In genomic region chr7:43442684-43443083, GRCm38 (mm10) we compare ENCODE assay signal across 9 mouse cellular contexts. TPM values are rescaled to one million over a fixed set of nuclear protein-coding genes. Genes with fewer than 3 reads are reported as not detected.
DNase-seq lines count a peak whose midpoint lies in the region; ATAC-seq and TF ChIP-seq lines count a peak whose summit lies in the region.
"Had no signal": no experiment of that assay in that cellular context is flagged by ENCODE, and none has a peak within 500 bp of the region (broad histone marks: within the 10 kb centered on the region; RNA-seq: fewer than 3 reads in every experiment).

No protein-coding gene starts in this region.

- TF ChIP-seq CTCF in hindbrain, postnatal 0 days (IDR thresholded peaks at IDR 0.05; ENCODE audit: low read depth) = no peak

- peak overlapping the region; percentile 52 for H3K4me3 ChIP-seq in kidney, embryonic 15.5 days (replicated peaks)
- peak overlapping the region; percentile 69 for H3K4me3 ChIP-seq in embryonic facial prominence, embryonic 10.5 days
- H3K4me3 ChIP-seq in hindbrain, postnatal 0 days (ENCODE audit: low read length) = peak overlapping the region; percentile 49
- peak overlapping the region; percentile 45 for H3K4me3 ChIP-seq in midbrain, embryonic 16.5 days (ENCODE audit: low read depth, low read length)

- H3K4me2 ChIP-seq in kidney, embryonic 15.5 days = peak overlapping the region; percentile 81
- peak overlapping the region; percentile 89 for H3K4me2 ChIP-seq in hindbrain, postnatal 0 days (ENCODE audit: low read depth, low read length)
- peak overlapping the region; percentile 73 for H3K4me2 ChIP-seq in midbrain, embryonic 16.5 days (ENCODE audit: low read length)

- H3K4me1 ChIP-seq in kidney, embryonic 15.5 days = peaks cover 18% of the 10 kb centered on the region
- H3K4me1 ChIP-seq in embryonic facial prominence, embryonic 10.5 days = peaks cover 19% of the 10 kb centered on the region
- peaks cover 15% of the 10 kb centered on the region; the same call in 1 of the 2 replicates for H3K4me1 ChIP-seq in hindbrain, postnatal 0 days (ENCODE audit: insufficient read depth, low read length)
- H3K4me1 ChIP-seq in midbrain, embryonic 16.5 days (ENCODE audit: control insufficient read depth, insufficient read depth, low read length) = peaks cover 16% of the 10 kb centered on the region

- no peak for DNase-seq in kidney, adult 11 months
- peak; percentile 13 for DNase-seq in embryonic facial prominence, embryonic 10.5 days (ENCODE audit: low spot score)
- peak; percentile 1 for DNase-seq in hindbrain, postnatal 0 days (ENCODE audit: low spot score)
- no peak for DNase-seq in ovary, adult 18-20 months (ENCODE audit: low spot score)
- DNase-seq in cerebellum, postnatal 14 days = no peak
- DNase-seq in spleen, adult 12 weeks (ENCODE audit: low spot score) = no peak

- H3K27me3 ChIP-seq in kidney, embryonic 15.5 days = no peaks in the 10 kb centered on the region
- no peaks in the 10 kb centered on the region for H3K27me3 ChIP-seq in embryonic facial prominence, embryonic 10.5 days (replicated peaks; ENCODE audit: low read depth, poor library complexity, severe bottlenecking)
- H3K27me3 ChIP-seq in hindbrain, postnatal 0 days (ENCODE audit: insufficient read depth, low read length) = no peaks in the 10 kb centered on the region
- no peaks in the 10 kb centered on the region for H3K27me3 ChIP-seq in midbrain, embryonic 16.5 days (ENCODE audit: control insufficient read depth, insufficient read depth, low read depth, low read length)

- H3K36me3 ChIP-seq in kidney, embryonic 15.5 days = peaks cover 4% of the 10 kb centered on the region; the same call in 1 of the 2 replicates
- H3K36me3 ChIP-seq in embryonic facial prominence, embryonic 10.5 days (replicated peaks) = no peaks in the 10 kb centered on the region
- no peaks in the 10 kb centered on the region for H3K36me3 ChIP-seq in hindbrain, postnatal 0 days (ENCODE audit: insufficient read depth, low read length)
- no peaks in the 10 kb centered on the region for H3K36me3 ChIP-seq in midbrain, embryonic 16.5 days (ENCODE audit: control insufficient read depth, insufficient read depth, low read length)

- no peaks in the 10 kb centered on the region for H3K9me3 ChIP-seq in kidney, embryonic 15.5 days (replicated peaks)
- H3K9me3 ChIP-seq in embryonic facial prominence, embryonic 10.5 days = no peaks in the 10 kb centered on the region
- H3K9me3 ChIP-seq in hindbrain, postnatal 0 days (ENCODE audit: low read length) = no peaks in the 10 kb centered on the region
- H3K9me3 ChIP-seq in midbrain, embryonic 16.5 days (replicated peaks; ENCODE audit: control insufficient read depth, low read length, poor library complexity, severe bottlenecking) = no peaks in the 10 kb centered on the region

- H3K27ac ChIP-seq in kidney, embryonic 15.5 days = peak overlapping the region; percentile 98
- H3K27ac ChIP-seq in embryonic facial prominence, embryonic 10.5 days (replicated peaks) = peak overlapping the region; percentile 89
- H3K27ac ChIP-seq in hindbrain, postnatal 0 days = peak overlapping the region; percentile 92
- H3K27ac ChIP-seq in midbrain, embryonic 16.5 days (ENCODE audit: low read length) = peak overlapping the region; percentile 90

- H3K9ac ChIP-seq in kidney, embryonic 15.5 days = peak overlapping the region; percentile 55
- H3K9ac ChIP-seq in hindbrain, postnatal 0 days (replicated peaks; ENCODE audit: low read length) = peak overlapping the region; percentile 48
- H3K9ac ChIP-seq in midbrain, embryonic 16.5 days (ENCODE audit: low read depth, low read length) = peak overlapping the region; percentile 75

- 10% methylated on average over 9 of the region's 9 CpGs for WGBS in kidney, embryonic 15.5 days
- 9% methylated on average over 9 of the region's 9 CpGs for WGBS in embryonic facial prominence, embryonic 10.5 days
- WGBS in hindbrain, postnatal 0 days = 10% methylated on average over 9 of the region's 9 CpGs
- 13% methylated on average over 9 of the region's 9 CpGs for WGBS in midbrain, embryonic 16.5 days

- ATAC-seq in kidney, embryonic 15.5 days (replicated peaks; ENCODE audit: low FRiP score) = no peak
- ATAC-seq in hindbrain, postnatal 0 days = no peak
- no peak for ATAC-seq in midbrain, embryonic 16.5 days

RNA-seq across cellular contexts. Expression of gene Etfb, which starts 1.2 kb away (rescaled TPM):
- polyA plus RNA-seq in kidney, embryonic 15.5 days (2015; fragmentation: Nextera tagmentation; extraction: Ambion mirVana) = 348 and 355 TPM in 2 replicates
- 231 and 252 TPM in 2 replicates for polyA plus RNA-seq in embryonic facial prominence, embryonic 10.5 days (2016; fragmentation: Nextera tagmentation; extraction: Ambion mirVana)
- total RNA-seq in hindbrain, postnatal 0 days (2014; rRNA removed) = 42.1 and 42.9 TPM in 2 replicates
- polyA plus RNA-seq in hindbrain, postnatal 0 days (2015; fragmentation: Nextera tagmentation; extraction: Ambion mirVana) = 148 and 149 TPM in 2 replicates
- 96.3 and 105 TPM in 2 replicates for polyA plus RNA-seq in midbrain, embryonic 16.5 days (2015; fragmentation: Nextera tagmentation; extraction: Ambion mirVana)

RNA-seq across cellular contexts. Expression of gene Gm45233, which starts 1.2 kb away (rescaled TPM):
- 0.35 and 0.66 TPM in 2 replicates for polyA plus RNA-seq in kidney, embryonic 15.5 days (2015; fragmentation: Nextera tagmentation; extraction: Ambion mirVana)
- 0.24 and 0.67 TPM in 2 replicates for polyA plus RNA-seq in embryonic facial prominence, embryonic 10.5 days (2016; fragmentation: Nextera tagmentation; extraction: Ambion mirVana)
- total RNA-seq in hindbrain, postnatal 0 days (2014; rRNA removed) = 2.6 TPM in 1 of 2 replicates, not detected in the other
- 0.43 and 0.83 TPM in 2 replicates for polyA plus RNA-seq in hindbrain, postnatal 0 days (2015; fragmentation: Nextera tagmentation; extraction: Ambion mirVana)
- 0.36 and 1.2 TPM in 2 replicates for polyA plus RNA-seq in midbrain, embryonic 16.5 days (2015; fragmentation: Nextera tagmentation; extraction: Ambion mirVana)

RNA-seq across cellular contexts. Expression of gene Cldnd2, which starts 2.1 kb away (rescaled TPM):
- polyA plus RNA-seq in kidney, embryonic 15.5 days (2015; fragmentation: Nextera tagmentation; extraction: Ambion mirVana) = not detected in 2 replicates
- polyA plus RNA-seq in embryonic facial prominence, embryonic 10.5 days (2016; fragmentation: Nextera tagmentation; extraction: Ambion mirVana) = not detected in 2 replicates
- total RNA-seq in hindbrain, postnatal 0 days (2014; rRNA removed) = not detected in 2 replicates
- not detected in 2 replicates for polyA plus RNA-seq in hindbrain, postnatal 0 days (2015; fragmentation: Nextera tagmentation; extraction: Ambion mirVana)
- not detected in 2 replicates for polyA plus RNA-seq in midbrain, embryonic 16.5 days (2015; fragmentation: Nextera tagmentation; extraction: Ambion mirVana)
- polyA plus RNA-seq: brain, embryonic 14.5 days had no signal

RNA-seq across cellular contexts. Expression of gene Nkg7, which starts 5.8 kb away (rescaled TPM):
- 0.32 TPM in 1 of 2 replicates, not detected in the other for polyA plus RNA-seq in kidney, embryonic 15.5 days (2015; fragmentation: Nextera tagmentation; extraction: Ambion mirVana)
- polyA plus RNA-seq in embryonic facial prominence, embryonic 10.5 days (2016; fragmentation: Nextera tagmentation; extraction: Ambion mirVana) = not detected in 2 replicates
- not detected in 2 replicates for total RNA-seq in hindbrain, postnatal 0 days (2014; rRNA removed)
- polyA plus RNA-seq in hindbrain, postnatal 0 days (2015; fragmentation: Nextera tagmentation; extraction: Ambion mirVana) = 0.28 TPM in 1 of 2 replicates, not detected in the other
- not detected in 2 replicates for polyA plus RNA-seq in midbrain, embryonic 16.5 days (2015; fragmentation: Nextera tagmentation; extraction: Ambion mirVana)
- polyA plus RNA-seq: brain, embryonic 14.5 days had no signal

RNA-seq across cellular contexts. Expression of gene Lim2, which starts 15.2 kb away (rescaled TPM):
- polyA plus RNA-seq in kidney, embryonic 15.5 days (2015; fragmentation: Nextera tagmentation; extraction: Ambion mirVana) = not detected in 2 replicates
- polyA plus RNA-seq in embryonic facial prominence, embryonic 10.5 days (2016; fragmentation: Nextera tagmentation; extraction: Ambion mirVana) = 0.17 TPM in 1 of 2 replicates, not detected in the other
- total RNA-seq in hindbrain, postnatal 0 days (2014; rRNA removed) = not detected in 2 replicates
- polyA plus RNA-seq in hindbrain, postnatal 0 days (2015; fragmentation: Nextera tagmentation; extraction: Ambion mirVana) = not detected in 2 replicates
- not detected in 2 replicates for polyA plus RNA-seq in midbrain, embryonic 16.5 days (2015; fragmentation: Nextera tagmentation; extraction: Ambion mirVana)

Comparison
In these comparisons a context has a peak if more than half of its experiments do, and no peak if none do; other contexts are left out.
1. DNase-seq: peak in embryonic facial prominence, embryonic 10.5 days (single experiment) and hindbrain, postnatal 0 days (single experiment); none in kidney, adult 11 months (single experiment), ovary, adult 18-20 months (single experiment), cerebellum, postnatal 14 days (0 of 2) and spleen, adult 12 weeks (single experiment).
2. Peak in every context shown above with its lines, with median percentiles within 50 percentile points of each other: H3K27ac ChIP-seq, H3K4me2 ChIP-seq, H3K4me3 ChIP-seq and H3K9ac ChIP-seq.